Mouse (Mus musculus): Measurements from ENCODE around the gene Hivep3. TPM values are rescaled to one million over a fixed set of nuclear protein-coding genes. Genes with fewer than 3 reads are reported as not detected.

The Hivep3 gene
- total RNA-seq, 2 experiments from 2014 or later = 44.1 to 46.2 TPM

DNA sequence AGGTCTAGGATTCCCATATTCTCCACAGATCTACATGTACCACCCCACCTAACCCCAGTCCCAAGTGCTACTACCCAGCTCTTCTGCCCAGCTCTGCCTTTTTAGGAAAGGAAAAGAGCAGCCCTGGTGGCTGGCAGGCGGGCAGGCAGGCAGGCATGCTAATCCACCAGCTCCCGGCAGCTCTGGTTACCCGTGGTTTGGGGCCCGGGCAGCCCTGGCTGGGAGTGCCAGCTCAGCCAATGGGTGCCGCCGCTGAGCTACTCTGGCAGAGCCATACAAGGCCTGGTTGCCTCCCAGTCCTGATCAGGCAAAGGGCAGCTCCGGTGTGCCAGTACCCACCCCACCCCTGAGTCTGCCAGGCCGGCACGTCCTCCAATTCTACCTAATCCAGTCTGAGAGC lies 409.3 kb downstream of the Hivep3 start:
- DNase-seq (ENCODE audit: low spot score in 2 of 2) = no peak

DNA sequence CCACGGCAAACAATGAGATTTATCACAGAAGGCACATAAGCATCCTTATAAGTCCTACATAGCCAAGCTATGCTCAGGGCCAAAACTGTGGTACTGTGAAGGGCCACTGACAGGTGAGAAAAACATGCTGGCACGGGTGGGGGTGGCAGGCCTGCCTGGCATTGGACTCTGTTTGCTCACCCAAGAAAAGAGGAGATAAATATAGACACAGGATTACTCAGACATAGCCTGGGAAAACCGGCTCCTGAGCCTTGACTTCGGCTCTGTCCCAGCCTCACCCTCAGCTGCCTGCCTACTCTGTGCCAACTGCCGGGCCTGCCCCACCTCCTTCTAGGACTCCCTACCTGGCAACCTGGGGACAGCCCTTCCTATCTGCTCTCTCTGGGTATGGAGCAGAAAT lies 410.8 kb downstream of the Hivep3 start:
- no peak for DNase-seq (ENCODE audit: low spot score in 2 of 2)

- DNase-seq (ENCODE audit: low spot score in 2 of 2) = no peak
These were observed 412.3 kb downstream of the Hivep3 start for GRCm38 (mm10) chr4:120145931-120146330.

- peak; percentile 55 to 61 for DNase-seq (ENCODE audit: low spot score in 2 of 2)
These were observed 414.9 kb downstream of the Hivep3 start for GRCm38 (mm10) chr4:120148291-120149141.

DNA sequence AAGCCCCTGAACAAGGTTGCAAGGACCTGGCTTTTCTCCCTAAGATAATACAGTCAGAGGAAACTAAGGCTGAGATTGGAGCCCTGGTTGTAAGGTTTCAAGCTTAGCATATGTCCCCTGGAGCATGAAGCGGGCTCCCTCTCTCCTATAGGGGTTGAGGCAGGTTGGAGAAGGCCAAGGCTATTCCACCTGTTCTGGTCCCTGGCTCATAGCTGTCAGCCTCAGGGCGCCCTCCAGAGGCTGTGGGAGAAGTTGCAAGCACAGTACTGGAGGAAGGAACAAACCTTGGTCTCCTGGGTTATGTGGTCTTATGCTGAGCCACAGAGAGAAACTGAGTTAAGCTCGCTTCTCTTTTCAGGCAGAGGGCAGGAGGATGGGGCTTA lies 415.5 kb downstream of the Hivep3 start:
- DNase-seq (ENCODE audit: low spot score in 2 of 2) = no peak

GRCm38 (mm10) chr4:120150345-120150920 lies 416.8 kb downstream of the Hivep3 start:
- DNase-seq (ENCODE audit: low spot score in 2 of 2) = no peak

DNA sequence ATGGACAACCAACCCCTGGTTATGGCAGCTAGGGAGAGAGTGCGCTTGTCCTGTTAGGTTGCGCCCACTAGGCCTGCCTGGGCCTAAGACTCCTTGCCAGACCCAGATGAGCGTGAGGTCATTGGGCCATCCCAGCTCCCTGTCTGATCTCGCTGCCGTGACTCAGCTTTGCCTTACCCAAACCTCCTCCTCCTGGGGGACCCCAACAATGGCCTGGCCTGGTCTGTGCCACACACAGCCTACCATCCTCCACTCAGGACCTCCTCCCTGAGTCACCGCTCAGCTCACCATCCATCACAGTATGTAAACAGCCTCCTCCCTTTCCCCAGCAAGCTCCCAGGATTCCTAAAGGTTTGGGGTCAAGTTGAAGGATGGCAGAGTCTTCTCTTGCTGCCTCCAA lies 418.3 kb downstream of the Hivep3 start:
- no peak for DNase-seq (ENCODE audit: low spot score in 2 of 2)

- no peak for DNase-seq (ENCODE audit: low spot score in 2 of 2)
These were observed 419.1 kb downstream of the Hivep3 start for GRCm38 (mm10) chr4:120152648-120153047.

DNA sequence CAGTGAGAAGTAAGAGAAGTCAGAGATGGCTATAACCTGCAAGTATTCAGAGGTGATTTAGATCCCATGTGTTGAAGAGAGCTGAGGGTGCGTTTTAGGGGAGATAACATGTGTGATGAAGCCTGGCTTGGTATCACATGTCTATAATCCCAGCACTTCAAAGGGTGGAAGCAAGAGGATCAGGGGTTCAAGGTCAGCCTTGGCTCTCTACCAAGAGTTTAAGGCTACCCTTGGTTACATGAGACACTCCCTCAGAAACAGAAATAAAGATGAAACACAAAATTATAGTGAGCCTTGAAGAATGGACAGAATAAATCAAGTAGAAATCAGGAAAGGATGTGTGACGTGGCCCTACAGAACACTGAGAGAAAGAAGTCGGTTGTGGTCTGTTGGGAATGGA lies 420.2 kb downstream of the Hivep3 start:
- no peak for DNase-seq (ENCODE audit: low spot score in 2 of 2)

DNA sequence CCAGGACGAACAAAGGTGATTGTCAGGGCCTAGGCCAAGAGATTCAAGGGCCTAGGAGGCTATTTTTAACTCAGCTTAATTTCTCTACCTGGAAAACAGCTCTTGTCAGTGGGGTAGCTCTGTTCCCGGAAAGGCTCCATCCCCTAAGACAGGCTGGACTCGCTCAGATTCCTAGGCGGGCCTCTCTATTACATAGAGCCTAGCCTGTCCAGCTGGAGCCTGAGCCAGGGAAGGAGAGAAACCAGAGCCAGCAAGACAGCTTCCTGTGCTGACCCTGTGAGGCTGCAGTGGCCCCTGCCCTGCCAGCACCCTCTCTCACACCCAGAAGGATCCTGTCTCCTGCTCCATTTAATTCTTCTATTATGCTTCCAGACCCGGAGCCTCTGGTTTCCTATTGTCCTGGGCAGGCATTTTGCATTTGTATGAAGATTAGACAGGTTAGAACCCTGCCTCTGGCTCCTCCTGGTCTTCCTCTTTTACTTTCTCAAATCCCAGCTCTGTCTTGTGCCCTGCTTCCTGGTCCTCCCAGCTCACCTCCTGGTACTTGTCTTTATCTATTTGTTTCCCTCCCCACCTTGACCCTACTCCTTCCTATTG lies 425.2 kb downstream of the Hivep3 start:
- no peak for DNase-seq (ENCODE audit: low spot score in 2 of 2)

DNA sequence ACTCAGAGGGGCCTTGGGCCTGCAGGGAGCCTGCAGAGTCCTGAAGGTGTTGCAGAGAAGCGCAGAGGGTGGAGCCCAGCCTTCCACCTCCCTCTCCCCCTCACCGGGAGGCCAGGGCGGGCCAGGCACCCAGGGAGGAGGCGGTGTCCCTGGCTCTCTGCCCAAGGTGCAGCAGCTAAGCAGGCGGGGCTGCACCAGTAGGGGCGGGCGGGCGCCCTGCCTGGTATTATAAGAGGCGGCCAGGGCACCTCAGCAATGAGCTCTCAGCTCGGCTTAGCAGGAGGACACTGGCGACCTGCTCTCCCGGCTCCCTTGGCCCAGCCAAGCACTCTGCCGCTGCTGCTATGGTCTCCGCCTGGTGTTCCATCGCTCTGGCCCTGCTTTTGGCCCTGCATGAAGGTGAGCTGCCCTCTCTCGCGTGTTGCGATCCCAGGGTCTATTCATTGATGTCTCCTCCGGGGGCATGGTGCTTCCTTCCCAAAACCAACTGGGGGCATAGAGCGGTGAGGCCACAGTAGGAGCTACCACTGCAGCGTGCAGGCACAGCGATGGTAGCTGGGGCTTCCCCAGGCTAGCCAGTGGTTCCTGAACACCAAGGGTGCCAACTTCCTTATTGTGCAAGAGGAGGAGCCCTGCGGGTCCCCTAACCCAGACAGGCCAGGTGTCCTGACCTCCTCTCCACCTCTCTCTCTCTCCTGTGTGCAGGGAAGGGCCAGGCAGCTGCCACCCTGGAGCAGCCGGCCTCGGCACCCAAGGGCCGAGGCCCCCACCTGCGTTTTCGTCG lies 427.8 kb downstream of the Hivep3 start, which contains the start of gene Edn2:
Edn2 (plus strand) TSS at position 41 of the 784 bp plus-strand sequence.
- DNase-seq (ENCODE audit: low spot score in 2 of 2) = no peak

GRCm38 (mm10) chr4:120162586-120162985 lies 429.0 kb downstream of the Hivep3 start:
- DNase-seq (ENCODE audit: low spot score in 2 of 2) = no peak

GRCm38 (mm10) chr4:120163242-120163641 lies 429.7 kb downstream of the Hivep3 start:
- DNase-seq (ENCODE audit: low spot score in 2 of 2) = no peak

- DNase-seq (ENCODE audit: low spot score in 2 of 2) = no peak
These were observed 430.7 kb downstream of the Hivep3 start for GRCm38 (mm10) chr4:120164316-120164715.

- no peak for DNase-seq (ENCODE audit: low spot score in 2 of 2)
These were observed 434.2 kb downstream of the Hivep3 start for GRCm38 (mm10) chr4:120167778-120168177.

- no peak for DNase-seq (ENCODE audit: low spot score in 2 of 2)
These were observed 434.8 kb downstream of the Hivep3 start for GRCm38 (mm10) chr4:120168346-120168745.

DNA sequence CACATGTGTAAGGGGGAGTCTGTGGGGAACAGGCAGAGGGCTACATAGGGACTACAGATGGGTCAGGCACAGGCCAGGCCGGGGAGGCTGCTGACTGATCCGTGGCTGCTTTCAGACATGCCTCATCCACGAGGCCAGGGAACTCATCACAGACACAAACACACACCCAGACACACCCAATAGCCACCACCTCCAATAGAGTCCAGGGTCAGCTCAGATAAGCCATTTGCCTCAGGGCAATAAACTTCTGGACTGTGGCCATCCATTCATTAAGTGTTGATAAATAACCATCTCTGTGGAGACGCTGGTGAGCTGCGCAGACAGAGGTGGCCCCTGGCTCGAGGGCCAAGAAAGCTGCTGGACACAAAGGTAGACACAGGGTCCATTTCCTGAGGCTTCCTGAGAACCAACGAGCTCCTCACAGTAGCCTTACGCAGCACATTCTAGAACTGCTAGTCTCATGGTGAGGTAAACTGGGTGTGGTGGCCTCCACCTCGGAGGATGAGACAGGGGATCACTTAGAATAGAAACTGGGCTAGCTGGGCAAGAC lies 436.9 kb downstream of the Hivep3 start:
- no peak for DNase-seq (ENCODE audit: low spot score in 2 of 2)

GRCm38 (mm10) chr4:120172050-120172684 lies 438.6 kb downstream of the Hivep3 start:
- DNase-seq (ENCODE audit: low spot score in 2 of 2) = peak; percentile 41 to 71

DNA sequence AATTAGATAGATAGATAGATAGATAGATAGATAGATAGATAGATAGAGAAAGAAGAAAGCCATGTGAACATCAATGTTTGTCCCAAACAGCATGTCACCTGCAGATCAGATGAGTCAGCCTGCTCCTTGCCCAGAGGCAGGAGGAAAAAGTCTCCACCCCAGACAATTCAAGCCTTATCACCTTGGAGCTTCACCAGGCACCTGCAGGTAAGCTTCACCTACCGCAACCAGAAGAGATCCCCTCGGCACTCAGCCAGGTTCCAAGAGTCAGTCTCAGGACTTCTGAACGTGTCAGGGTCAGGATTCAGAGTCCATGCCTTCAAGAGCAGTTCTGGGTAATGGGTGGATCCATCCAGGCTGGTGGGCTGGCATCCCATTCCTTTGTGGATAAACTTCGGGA lies 445.5 kb downstream of the Hivep3 start:
- DNase-seq (ENCODE audit: low spot score in 2 of 2) = no peak

- DNase-seq (ENCODE audit: low spot score in 2 of 2) = no peak
These were observed 447.0 kb downstream of the Hivep3 start for GRCm38 (mm10) chr4:120180535-120180934.

All from layer of hippocampus, postnatal 14 days (tissue).